Mouse (Mus musculus): ENCODE data around the gene Zfp831. TPM values are rescaled to one million over a fixed set of nuclear protein-coding genes. Genes with fewer than 3 reads are reported as not detected.
A peak's percentile ranks its signal among the peaks of the same experiment; 100 is the strongest.

The Zfp831 gene
- total and polyA plus RNA-seq, 3 experiments: 0.48 to 0.99 (median 0.59) TPM

GRCm38 (mm10) chr2:174613221-174613620 is 30.1 kb upstream of the Zfp831 start:
- Histone ChIP-seq H3K9me3 (replicated peaks; ENCODE audit: low read length) (no peaks in the 10 kb centered on the region), H3K4me2 (ENCODE audit: insufficient read depth, low read depth, poor library complexity, severe bottlenecking) (peak overlapping the region; percentile 24; the same call in 1 of the 2 replicates), H3K36me3 (replicated peaks in 1 of 2; ENCODE audit: control insufficient read depth in 1 of 2, insufficient read depth in 1 of 2, low read length in 1 of 2) (peaks cover 0 to 20% of the 10 kb centered on the region in 2 experiments), H3K79me2 (replicated peaks; ENCODE audit: control insufficient read depth, extremely low read depth, insufficient read depth, poor library complexity, severe bottlenecking) (no peaks in the 10 kb centered on the region), H3K27ac (ENCODE audit: insufficient read depth, low read depth) (no peak overlapping the region), H3K4me3 (replicated peaks in 1 of 3; ENCODE audit: low read depth in 2 of 3, low read length in 2 of 3, poor library complexity in 1 of 3) (peak overlapping the region; percentile 51 to 55 (median 54)), H3K27me3 (replicated peaks) (no peaks in the 10 kb centered on the region), H3K4me1 (ENCODE audit: control insufficient read depth in 1 of 2, insufficient read depth in 2 of 2) (peaks cover 7 to 47% of the 10 kb centered on the region in 2 experiments), H3K9ac (ENCODE audit: insufficient read depth, low read depth) (peak overlapping the region; percentile 28; the same call in 1 of the 2 replicates)
- no peak for TF ChIP-seq GABPA (IDR thresholded peaks at IDR 0.05; ENCODE audit: insufficient replicate concordance, low read depth, low read length)
- TF ChIP-seq MEF2A (IDR thresholded peaks at IDR 0.05; ENCODE audit: borderline replicate concordance, low read depth, low read length): no peak
- no peak for TF ChIP-seq UBTF (IDR thresholded peaks at IDR 0.05; ENCODE audit: low read depth, low read length)
- no peak for TF ChIP-seq USF2 (conservative IDR thresholded peaks at IDR 0.05; ENCODE audit: low read depth, low read length)
- TF ChIP-seq BHLHE40 (IDR thresholded peaks at IDR 0.05; ENCODE audit: low read depth, low read length): no peak
- TF ChIP-seq SIN3A (IDR thresholded peaks at IDR 0.05; ENCODE audit: low read length): no peak
- TF ChIP-seq POLR2AphosphoS2 (IDR thresholded peaks at IDR 0.05; ENCODE audit: low read depth, low read length): no peak
- no peak for TF ChIP-seq ZNF384 (IDR thresholded peaks at IDR 0.05; ENCODE audit: low read depth, low read length)
- TF ChIP-seq JUND (conservative IDR thresholded peaks at IDR 0.05; ENCODE audit: low read depth, low read length): no peak
- TF ChIP-seq CHD2 (IDR thresholded peaks at IDR 0.05; ENCODE audit: low read length): no peak
- no peak for TF ChIP-seq TBP (conservative IDR thresholded peaks at IDR 0.05; ENCODE audit: low read depth, low read length)
- TF ChIP-seq ZKSCAN1 (IDR thresholded peaks at IDR 0.05; ENCODE audit: borderline replicate concordance, low read depth, low read length): no peak
- TF ChIP-seq HCFC1 (IDR thresholded peaks at IDR 0.05; ENCODE audit: low read depth, low read length): no peak
- no peak for TF ChIP-seq MAZ (IDR thresholded peaks at IDR 0.05; ENCODE audit: low read depth, low read length)
- no peak for TF ChIP-seq MYC (IDR thresholded peaks at IDR 0.05; ENCODE audit: low read depth, low read length)
- no peak for TF ChIP-seq ZMIZ1 (IDR thresholded peaks at IDR 0.05; ENCODE audit: low read depth, low read length)
- peak; percentile 28 for DNase-seq (ENCODE audit: extremely low read depth)
- dilution Hi-C loops (cut with MboI; ENCODE audit: extremely low pct_ligation_motif_present, extremely low pct_unique_long_range_greater_than_20kb, low sequenced_read_pairs): no loop called here
- in situ Hi-C loops (cut with MboI; ENCODE audit: low pct_ligation_motif_present, low pct_unique_long_range_greater_than_20kb, low sequenced_read_pairs): no loop called here

DNA sequence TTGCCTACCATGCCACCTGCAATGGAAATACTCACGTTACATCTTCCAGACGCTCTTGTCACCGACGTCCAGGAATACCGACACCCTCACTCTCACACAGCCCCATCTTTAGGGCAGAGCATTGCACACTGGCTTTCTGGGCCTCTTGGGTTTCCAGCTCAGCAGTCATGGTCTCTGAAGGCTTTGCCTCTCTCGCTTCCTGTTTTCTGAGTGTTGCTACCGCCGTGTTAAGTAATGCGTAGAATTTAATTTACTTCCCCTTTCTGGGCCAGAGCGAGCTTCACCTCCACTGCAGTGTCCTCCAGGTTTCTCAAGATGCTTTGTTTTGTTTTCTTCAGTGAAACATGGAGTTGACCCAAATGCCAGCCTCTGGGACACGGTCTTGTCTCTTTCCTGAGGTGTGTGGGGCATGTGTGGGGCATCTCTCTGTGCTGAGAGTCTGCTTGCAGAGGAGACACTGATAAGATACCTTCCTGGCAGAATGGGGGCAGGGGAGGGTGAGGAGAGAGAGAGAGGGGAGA is 29.4 kb upstream of the Zfp831 start:
- H3K79me2 ChIP-seq (replicated peaks; ENCODE audit: control insufficient read depth, extremely low read depth, insufficient read depth, poor library complexity, severe bottlenecking): no peaks in the 10 kb centered on the region
- peak overlapping the region; percentile 28 for H3K9ac ChIP-seq (ENCODE audit: insufficient read depth, low read depth)
- peak; percentile 95 for DNase-seq (ENCODE audit: extremely low read depth)
- peaks cover 0 to 15% of the 10 kb centered on the region in 2 experiments for H3K36me3 ChIP-seq (replicated peaks in 1 of 2; ENCODE audit: control insufficient read depth in 1 of 2, insufficient read depth in 1 of 2, low read length in 1 of 2)
- peak overlapping the region; percentile 24 for H3K4me2 ChIP-seq (ENCODE audit: insufficient read depth, low read depth, poor library complexity, severe bottlenecking)
- H3K4me1 ChIP-seq (ENCODE audit: control insufficient read depth in 1 of 2, insufficient read depth in 2 of 2): peaks cover 7 to 47% of the 10 kb centered on the region in 2 experiments
- H3K27ac ChIP-seq (ENCODE audit: insufficient read depth, low read depth): peak overlapping the region; percentile 70
- H3K9me3 ChIP-seq (replicated peaks; ENCODE audit: low read length): no peaks in the 10 kb centered on the region
- dilution Hi-C loops (cut with MboI; ENCODE audit: extremely low pct_ligation_motif_present, extremely low pct_unique_long_range_greater_than_20kb, low sequenced_read_pairs) (no loop called here), in situ Hi-C loops (cut with MboI; ENCODE audit: low pct_ligation_motif_present, low pct_unique_long_range_greater_than_20kb, low sequenced_read_pairs) (no loop called here)
- H3K27me3 ChIP-seq (replicated peaks): no peaks in the 10 kb centered on the region
- H3K4me3 ChIP-seq (replicated peaks in 1 of 3; ENCODE audit: low read depth in 2 of 3, low read length in 2 of 3, poor library complexity in 1 of 3): peak overlapping the region; percentile 51 to 55 (median 54)
- peak; percentile 61; the same call in 1 of the 2 replicates for TF ChIP-seq MAX (IDR thresholded peaks at IDR 0.05; ENCODE audit: low read length)
- peak; percentile 47; the same call in 1 of the 2 replicates for TF ChIP-seq CHD2 (IDR thresholded peaks at IDR 0.05; ENCODE audit: low read length)
- peak; percentile 31; the same call in 1 of the 2 replicates for TF ChIP-seq SIN3A (IDR thresholded peaks at IDR 0.05; ENCODE audit: low read length)
- TF ChIP-seq MXI1 (IDR thresholded peaks at IDR 0.05; ENCODE audit: low read depth, low read length): peak; percentile 59
- no peak for TF ChIP-seq KAT2A (IDR thresholded peaks at IDR 0.05; ENCODE audit: insufficient replicate concordance, low read length)
- TF ChIP-seq NELFE (IDR thresholded peaks at IDR 0.05; ENCODE audit: low read depth, low read length): peak; percentile 56; the same call in 1 of the 2 replicates
- peak; percentile 36; the same call in 1 of the 2 replicates for TF ChIP-seq BHLHE40 (IDR thresholded peaks at IDR 0.05; ENCODE audit: low read depth, low read length)
- no peak for TF ChIP-seq POLR2AphosphoS2 (IDR thresholded peaks at IDR 0.05; ENCODE audit: low read depth, low read length)
- peak; percentile 48; the same call in 1 of the 2 replicates for TF ChIP-seq ETS1 (conservative IDR thresholded peaks at IDR 0.05; ENCODE audit: low read depth, low read length)
- peak; percentile 48 for TF ChIP-seq POLR2A (IDR thresholded peaks at IDR 0.05; ENCODE audit: low read depth, low read length)
- TF ChIP-seq UBTF (IDR thresholded peaks at IDR 0.05; ENCODE audit: low read depth, low read length): no peak
- TF ChIP-seq MAZ (IDR thresholded peaks at IDR 0.05; ENCODE audit: low read depth, low read length): peak; percentile 52; the same call in 1 of the 2 replicates
- no peak for TF ChIP-seq MAFK (IDR thresholded peaks at IDR 0.05; ENCODE audit: insufficient replicate concordance, low read length)
- peak; percentile 95 for TF ChIP-seq IRF4 (IDR thresholded peaks at IDR 0.05; ENCODE audit: low read depth, low read length)
- TF ChIP-seq MEF2A (IDR thresholded peaks at IDR 0.05; ENCODE audit: borderline replicate concordance, low read depth, low read length): peak; percentile 33; the same call in 1 of the 2 replicates
- no peak for TF ChIP-seq HCFC1 (IDR thresholded peaks at IDR 0.05; ENCODE audit: low read depth, low read length)
- TF ChIP-seq TBP (conservative IDR thresholded peaks at IDR 0.05; ENCODE audit: low read depth, low read length): 0 out of 2 replicates have a peak, but pooled peaks have one; percentile 48
- TF ChIP-seq GABPA (IDR thresholded peaks at IDR 0.05; ENCODE audit: insufficient replicate concordance, low read depth, low read length): no peak
- TF ChIP-seq CTCF (conservative IDR thresholded peaks at IDR 0.05 in 1 of 2, IDR thresholded peaks at IDR 0.05 in 1 of 2; ENCODE audit: low read depth in 2 of 2, low read length in 2 of 2): no peak
- peak; percentile 44; the same call in 1 of the 2 replicates for TF ChIP-seq TCF12 (IDR thresholded peaks at IDR 0.05; ENCODE audit: low read depth, low read length)
- TF ChIP-seq ZMIZ1 (IDR thresholded peaks at IDR 0.05; ENCODE audit: low read depth, low read length): peak; percentile 48; the same call in 1 of the 2 replicates
- peak; percentile 21; the same call in 1 of the 2 replicates for TF ChIP-seq NRF1 (IDR thresholded peaks at IDR 0.05; ENCODE audit: low read depth, low read length)
- TF ChIP-seq JUND (conservative IDR thresholded peaks at IDR 0.05; ENCODE audit: low read depth, low read length): no peak
- no peak for TF ChIP-seq ZKSCAN1 (IDR thresholded peaks at IDR 0.05; ENCODE audit: borderline replicate concordance, low read depth, low read length)
- no peak for TF ChIP-seq RAD21 (IDR thresholded peaks at IDR 0.05; ENCODE audit: low read depth, low read length)
